Mouse (Mus musculus) Patski (cell line): ENCODE results near the gene Dyrk2. TPM values are rescaled to one million over a fixed set of nuclear protein-coding genes. Genes with fewer than 3 reads are reported as not detected.
A peak's percentile ranks its signal among the peaks of the same experiment; 100 is the strongest.

Experiments used
- ATAC-seq: fragments of 100-300 bp; one replicate; pipeline ENCODE4 v1.8.0; 2021
- CTCF ChIA-PET: fragments of 350-600 bp; sonication (Branson Sonifier 250); formaldehyde crosslinking; loops from one replicate; lab custom pipeline; 2022; ENCODE audit warnings: inconsistent platforms; lab: Charles Lee
- POLR2A ChIA-PET: fragments of 350-600 bp; sonication (Branson Sonifier 250); formaldehyde crosslinking; loops from one replicate; lab custom pipeline; 2022; ENCODE audit warnings: antibody characterized with exemption, inconsistent platforms; lab: Charles Lee
- DNase-seq: peaks from one replicate; pipeline ENCODE4 v3.0.0-alpha.2; 2011; ENCODE audit warnings: low read depth, low spot score
- H3K27me3 ChIP-seq: fragments of 371-371 bp; one replicate; pipeline ENCODE4 v1.5.1; 2021
- CTCF ChIP-seq: fragments of 100-300 bp; IDR thresholded peaks from one replicate; pipeline ENCODE4 v1.5.1; 2021
- in situ Hi-C: fragments of 300-500 bp; cut with MboI; formaldehyde crosslinking; loops from 3 replicates; pipeline ENCODE4 v1.11.1; 2018; ENCODE audit warnings: low pct_unique_long_range_greater_than_20kb, mixed read lengths
- polyA plus RNA-seq: library from polyadenylated mRNA; unstranded; gene quantifications from one replicate; pipeline ENCODE4 v1.2.3, GENCODE M21; 2021

Dyrk2 gene
- 19.7 TPM for polyA plus RNA-seq

DNA sequence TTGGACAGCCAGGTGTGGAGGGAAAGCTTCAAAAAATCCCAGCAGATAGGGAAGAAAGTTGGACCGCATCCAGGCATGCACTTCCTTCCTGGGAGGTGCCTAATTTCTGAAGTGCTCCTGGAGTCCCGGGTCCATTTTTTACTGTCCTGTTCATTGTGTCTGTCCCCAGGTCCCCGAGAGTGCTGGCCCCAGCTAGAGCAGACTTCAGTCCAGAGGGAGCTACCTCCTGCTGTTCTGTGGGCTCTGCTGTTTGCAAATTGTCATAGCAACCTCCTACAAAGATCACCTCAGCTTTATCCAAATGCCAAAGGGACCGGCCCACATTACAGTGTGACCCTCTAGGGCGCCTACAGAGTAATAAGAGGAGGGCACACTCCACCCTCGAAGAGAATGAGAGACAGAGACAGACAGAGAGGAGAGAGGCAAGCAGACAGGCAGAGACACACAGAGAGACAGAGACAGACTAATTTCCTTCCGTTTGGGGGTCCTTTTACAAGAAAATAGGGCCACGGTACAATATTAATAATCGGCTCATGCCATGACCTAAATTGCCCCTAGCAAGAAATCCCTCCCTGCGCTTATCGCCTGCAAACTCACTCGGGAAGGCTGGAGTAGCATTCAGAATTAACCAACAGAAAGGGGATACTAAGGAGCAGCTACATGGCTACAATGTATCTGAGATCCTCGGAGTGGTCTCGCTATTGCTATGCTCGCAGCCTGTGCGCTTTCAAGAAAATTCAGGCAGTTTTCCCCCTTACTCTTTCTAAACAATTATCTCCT, at the start of gene Dyrk2:
Dyrk2 (minus strand) TSS at position 9 of the 780 bp plus-strand sequence.
- in situ Hi-C loops = loop anchor here (25.0 kb wide), 2 partner anchors 367 to 708 kb away; partner anchors contain the start of gene Cand1
- ChIA-PET CTCF (interaction anchor here (0.8 kb wide), 1 partner anchor 15 kb away, joined by 3 read pairs; no protein-coding TSS in a partner anchor), POLR2A (no interaction called here)
- ATAC-seq = peak; percentile 2
- no peak for DNase-seq
- no peaks in the 10 kb centered on the region for H3K27me3 ChIP-seq
- no peak for TF ChIP-seq CTCF

DNA sequence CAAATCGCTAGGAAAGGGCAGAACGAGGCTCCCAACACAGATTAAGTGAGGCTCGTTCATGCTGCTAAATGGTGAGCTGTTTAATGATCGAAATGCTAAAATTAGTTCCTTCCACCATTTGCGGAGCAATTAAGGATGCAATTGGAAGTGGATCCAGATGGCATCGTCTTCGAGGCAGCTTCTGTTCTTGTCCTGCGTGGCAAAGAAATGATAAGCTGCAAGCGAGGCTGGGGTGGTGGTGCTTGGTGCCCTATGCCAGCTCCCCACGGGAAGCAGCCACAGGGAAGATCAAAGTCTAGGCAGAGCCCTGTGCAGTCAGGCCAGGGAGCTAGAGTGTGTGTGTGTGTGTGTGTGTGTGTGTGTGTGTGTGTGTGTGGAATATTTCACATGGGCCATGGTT, 32.6 kb upstream of the Dyrk2 start:
- POLR2A ChIA-PET = no interaction called here
- DNase-seq (no peak), ATAC-seq (no peak)
- in situ Hi-C loops = no loop called here
- CTCF ChIA-PET = no interaction called here
- H3K27me3 ChIP-seq = no peaks in the 10 kb centered on the region
- TF ChIP-seq CTCF = no peak

DNA sequence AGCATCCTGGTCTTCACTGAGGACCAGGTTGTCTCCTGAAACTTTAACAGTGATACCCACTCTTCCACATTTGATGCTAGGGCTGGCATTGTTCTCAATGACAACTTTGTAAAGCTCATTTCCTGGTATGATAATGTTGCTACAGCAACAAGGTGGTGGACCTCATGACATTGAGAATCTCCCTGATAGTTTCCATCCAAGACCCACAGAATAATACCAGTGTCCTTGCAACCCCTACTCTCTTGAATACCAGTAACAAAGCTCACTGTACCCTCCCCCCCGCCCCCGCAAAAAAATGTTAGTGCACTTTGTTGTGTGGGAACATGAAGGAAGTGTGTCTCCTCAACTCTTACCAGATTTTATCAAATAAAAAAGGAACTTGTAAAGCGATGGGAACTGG, 23.6 kb upstream of the Dyrk2 start:
- DNase-seq = no peak
- POLR2A ChIA-PET = no interaction called here
- no peak for TF ChIP-seq CTCF
- H3K27me3 ChIP-seq = no peaks in the 10 kb centered on the region
- CTCF ChIA-PET = no interaction called here
- in situ Hi-C loops = no loop called here
- no peak for ATAC-seq

DNA sequence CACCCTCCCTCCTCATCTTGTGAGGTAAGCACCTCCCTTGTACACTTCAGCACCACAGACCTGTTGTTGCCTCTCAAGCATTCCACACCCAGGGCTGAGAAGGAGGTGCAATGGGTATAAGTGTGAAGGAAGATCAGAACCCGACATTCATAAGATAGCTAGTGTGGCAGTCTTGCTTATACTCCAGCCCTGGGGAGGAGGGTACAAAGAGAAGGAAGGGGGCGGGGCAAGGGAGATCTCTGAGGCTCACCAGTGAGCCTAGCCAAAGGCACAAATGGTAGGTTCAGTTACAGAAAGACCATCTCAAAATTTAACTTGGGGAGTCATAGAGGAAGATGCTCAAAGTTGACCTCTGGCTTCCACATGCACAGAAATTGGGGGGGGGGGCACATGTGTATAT, 14.1 kb upstream of the Dyrk2 start:
- ATAC-seq (no peak), DNase-seq (no peak)
- no peaks in the 10 kb centered on the region for H3K27me3 ChIP-seq
- in situ Hi-C loops = no loop called here
- no peak for TF ChIP-seq CTCF
- ChIA-PET CTCF (no interaction called here), POLR2A (no interaction called here)

DNA sequence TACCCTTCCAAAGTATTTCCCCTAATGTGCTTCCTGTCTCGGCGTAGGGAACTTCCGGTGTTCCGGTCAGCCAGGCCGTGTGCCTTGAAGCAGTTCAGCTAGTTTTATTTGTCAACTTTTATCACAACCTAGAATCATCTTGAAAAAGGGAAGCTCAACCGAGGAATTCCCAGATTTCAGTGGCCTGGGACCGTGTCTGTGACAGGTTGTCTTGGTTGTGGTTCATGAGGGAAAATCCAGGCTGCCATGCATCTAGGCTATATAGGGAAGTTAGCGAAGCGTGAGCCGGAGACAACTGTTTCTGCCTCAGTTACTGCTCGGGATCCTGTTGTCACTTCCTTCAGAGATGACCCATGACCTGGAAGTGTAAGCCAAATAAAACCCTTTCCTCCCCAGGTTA, 13.3 kb upstream of the Dyrk2 start:
- POLR2A ChIA-PET = no interaction called here
- no peak for TF ChIP-seq CTCF
- DNase-seq (no peak), ATAC-seq (no peak)
- H3K27me3 ChIP-seq = no peaks in the 10 kb centered on the region
- CTCF ChIA-PET = no interaction called here
- in situ Hi-C loops = no loop called here

DNA sequence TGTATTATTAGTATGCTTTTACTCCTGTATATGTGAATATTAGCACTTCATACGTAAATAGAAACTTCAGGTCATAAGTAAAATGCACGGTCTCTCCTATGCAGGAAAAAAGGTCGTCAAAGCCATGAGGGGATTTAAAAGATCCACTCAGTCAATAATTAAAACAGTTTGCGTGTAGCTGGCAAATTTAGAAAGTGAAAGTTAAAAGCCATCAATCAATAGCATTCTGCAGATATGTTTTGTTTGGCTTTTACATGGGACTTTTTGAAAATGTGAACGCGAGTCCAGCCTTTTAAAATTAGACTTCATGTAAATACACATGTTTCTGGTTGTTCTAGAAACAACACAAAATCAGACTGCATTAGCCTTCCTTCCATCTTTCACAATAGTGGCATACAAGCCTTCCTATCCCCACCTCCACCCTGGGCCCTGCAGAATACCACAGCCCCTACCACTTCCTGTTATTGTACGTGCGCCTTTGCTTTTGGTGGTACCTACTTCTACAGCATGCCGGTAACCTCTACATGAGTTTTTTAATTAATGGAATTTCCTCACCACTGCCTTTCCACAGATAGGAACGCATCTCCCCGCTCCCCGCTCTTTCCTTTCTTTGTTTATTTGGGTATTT, 12.4 kb upstream of the Dyrk2 start:
- in situ Hi-C loops = no loop called here
- TF ChIP-seq CTCF = no peak
- DNase-seq (no peak), ATAC-seq (no peak)
- no peaks in the 10 kb centered on the region for H3K27me3 ChIP-seq
- ChIA-PET POLR2A (no interaction called here), CTCF (no interaction called here)

DNA sequence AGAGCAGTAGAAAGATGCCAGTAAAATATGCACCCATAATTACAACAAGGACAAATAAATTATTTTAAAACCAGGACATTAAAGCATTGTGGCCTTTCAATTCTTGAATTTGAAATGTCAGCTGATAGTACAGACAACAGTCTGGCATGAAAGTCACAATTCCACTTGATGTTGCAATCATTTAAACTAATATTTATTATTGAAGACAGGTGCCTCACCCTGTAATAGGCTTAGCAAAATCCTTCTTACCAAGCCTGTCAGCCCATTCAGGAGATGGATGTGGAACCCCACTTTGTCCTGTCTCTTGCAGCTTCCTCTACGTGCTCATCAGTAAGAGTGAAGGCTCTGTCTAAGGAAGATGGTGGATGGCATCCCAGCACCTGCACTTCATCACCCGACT, 10.8 kb upstream of the Dyrk2 start:
- ChIA-PET CTCF (no interaction called here), POLR2A (no interaction called here)
- no peak for TF ChIP-seq CTCF

DNA sequence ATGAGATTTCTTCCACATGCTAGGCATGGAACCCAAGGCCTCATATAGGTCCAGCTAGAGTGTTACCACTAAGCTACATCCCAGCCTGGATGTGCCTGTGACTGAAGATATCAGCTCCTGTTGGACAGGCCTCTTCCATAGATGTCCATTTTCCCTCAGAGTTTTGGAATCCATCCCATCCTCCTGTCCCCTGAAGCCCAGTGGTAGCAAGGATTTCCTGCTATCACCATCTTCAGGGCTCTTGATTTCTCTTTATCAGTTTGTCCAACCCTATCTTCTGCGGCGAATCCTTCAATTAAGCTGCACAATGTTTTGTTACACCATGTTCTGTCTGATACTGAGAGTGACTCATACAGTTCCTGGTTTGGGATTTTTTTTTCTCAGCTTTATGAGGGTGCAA, 2.2 kb upstream of the Dyrk2 start:
- no peak for TF ChIP-seq CTCF
- H3K27me3 ChIP-seq = no peaks in the 10 kb centered on the region
- ChIA-PET POLR2A (no interaction called here), CTCF (no interaction called here)
- in situ Hi-C loops = loop anchor here (25.0 kb wide), 2 partner anchors 365 to 710 kb away; partner anchors contain the start of gene Cand1
- no peak for DNase-seq
- no peak for ATAC-seq

More for the DNA sequence above, 10.8 kb upstream of the Dyrk2 start:
- in situ Hi-C loops = no loop called here
- no peaks in the 10 kb centered on the region for H3K27me3 ChIP-seq
- DNase-seq = no peak
- no peak for ATAC-seq

DNA sequence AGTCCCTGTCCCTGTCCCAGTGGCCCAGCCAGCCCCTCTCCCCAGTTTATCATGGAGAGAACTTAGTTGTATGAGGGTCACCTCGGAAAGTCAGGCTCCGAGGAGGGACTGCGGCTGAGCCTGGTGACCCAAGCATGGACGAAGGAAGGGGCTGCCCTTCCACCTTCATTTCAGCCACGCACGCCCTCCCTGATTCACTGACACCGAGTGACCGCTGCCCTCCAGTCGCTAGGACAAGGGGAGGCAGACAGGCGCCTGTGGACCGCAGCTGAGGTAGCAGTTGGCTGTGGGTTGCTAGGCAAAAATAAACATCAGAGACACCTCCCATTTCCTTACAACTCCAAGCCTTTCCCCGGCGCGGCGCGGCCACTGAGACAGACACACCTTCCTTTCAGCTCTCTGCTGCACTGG, 413 bp downstream of the Dyrk2 start:
- ATAC-seq = peak; percentile 86
- no peaks in the 10 kb centered on the region for H3K27me3 ChIP-seq
- no peak for DNase-seq
- in situ Hi-C loops = loop anchor here (25.0 kb wide), 2 partner anchors 368 to 707 kb away; partner anchors contain the start of gene Cand1
- TF ChIP-seq CTCF = no peak
- POLR2A ChIA-PET = no interaction called here
- CTCF ChIA-PET = interaction anchor here (0.8 kb wide), 1 partner anchor 16 kb away, joined by 3 read pairs; no protein-coding TSS in a partner anchor

DNA sequence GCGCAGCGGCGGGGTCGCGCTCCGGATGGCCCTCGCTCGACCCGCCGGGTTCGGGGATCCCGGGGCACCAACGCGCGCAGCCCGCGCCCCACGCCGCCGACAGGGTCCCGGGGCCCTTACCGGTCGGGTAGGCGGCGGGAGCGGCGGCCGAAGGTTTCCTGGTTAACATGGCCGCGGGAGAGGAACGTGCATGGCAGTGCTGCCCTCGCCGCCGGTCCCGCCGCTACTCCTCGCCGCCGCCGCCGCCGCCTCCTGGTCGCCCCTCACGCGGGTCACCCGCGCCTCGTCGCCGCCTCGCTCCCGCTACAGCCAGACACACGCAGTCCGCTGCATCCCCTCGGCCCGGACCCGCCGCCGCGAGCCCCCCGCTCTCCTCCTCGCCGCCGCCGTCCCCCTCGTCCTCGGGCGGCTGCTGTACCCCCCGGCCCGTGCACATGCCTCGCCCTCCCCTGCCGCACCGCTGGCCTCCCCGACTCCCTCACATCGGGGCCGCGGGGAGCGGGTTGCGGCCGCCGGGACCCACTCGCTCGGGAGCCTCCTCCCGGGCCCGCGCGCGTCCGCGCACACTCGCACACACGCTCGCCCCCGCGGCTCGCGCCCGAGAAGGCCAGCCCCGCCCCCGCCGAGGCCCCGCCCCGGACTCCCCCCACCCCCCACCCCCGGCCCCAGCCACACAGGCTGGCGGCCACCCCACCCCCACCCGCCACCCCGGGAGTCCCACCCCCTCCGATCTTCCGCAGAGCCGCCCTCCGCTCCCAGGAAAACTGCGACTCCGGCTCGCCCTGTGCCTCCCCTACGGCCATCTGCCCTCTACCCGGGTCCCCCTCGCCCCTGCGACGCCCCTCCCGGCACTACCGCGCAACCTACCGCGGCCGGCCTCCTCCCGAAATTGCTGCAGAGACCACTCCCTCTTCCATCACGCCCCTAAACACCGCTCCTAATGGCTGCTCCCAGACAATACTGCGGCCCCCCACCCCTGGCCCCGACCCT, 1.1 kb downstream of the Dyrk2 start:
- ChIA-PET CTCF (interaction anchor here (0.8 kb wide), 2 partner anchors 17 to 64 kb away, joined by 3 read pairs; no protein-coding TSS in a partner anchor), POLR2A (no interaction called here)
- no peaks in the 10 kb centered on the region for H3K27me3 ChIP-seq
- DNase-seq (no peak), ATAC-seq (peak; percentile 49)
- in situ Hi-C loops = loop anchor here (25.0 kb wide), 2 partner anchors 368 to 707 kb away; partner anchors contain the start of gene Cand1
- TF ChIP-seq CTCF = no peak
